Mouse (Mus musculus) lung, postnatal 36 days (tissue): ENCODE measurements around the gene Plcl2.

Experiments used
- DNase-seq: peaks from one replicate; pipeline ENCODE4 v3.0.0; 2022; ENCODE audit warnings: mixed read lengths

The Plcl2 gene

DNA sequence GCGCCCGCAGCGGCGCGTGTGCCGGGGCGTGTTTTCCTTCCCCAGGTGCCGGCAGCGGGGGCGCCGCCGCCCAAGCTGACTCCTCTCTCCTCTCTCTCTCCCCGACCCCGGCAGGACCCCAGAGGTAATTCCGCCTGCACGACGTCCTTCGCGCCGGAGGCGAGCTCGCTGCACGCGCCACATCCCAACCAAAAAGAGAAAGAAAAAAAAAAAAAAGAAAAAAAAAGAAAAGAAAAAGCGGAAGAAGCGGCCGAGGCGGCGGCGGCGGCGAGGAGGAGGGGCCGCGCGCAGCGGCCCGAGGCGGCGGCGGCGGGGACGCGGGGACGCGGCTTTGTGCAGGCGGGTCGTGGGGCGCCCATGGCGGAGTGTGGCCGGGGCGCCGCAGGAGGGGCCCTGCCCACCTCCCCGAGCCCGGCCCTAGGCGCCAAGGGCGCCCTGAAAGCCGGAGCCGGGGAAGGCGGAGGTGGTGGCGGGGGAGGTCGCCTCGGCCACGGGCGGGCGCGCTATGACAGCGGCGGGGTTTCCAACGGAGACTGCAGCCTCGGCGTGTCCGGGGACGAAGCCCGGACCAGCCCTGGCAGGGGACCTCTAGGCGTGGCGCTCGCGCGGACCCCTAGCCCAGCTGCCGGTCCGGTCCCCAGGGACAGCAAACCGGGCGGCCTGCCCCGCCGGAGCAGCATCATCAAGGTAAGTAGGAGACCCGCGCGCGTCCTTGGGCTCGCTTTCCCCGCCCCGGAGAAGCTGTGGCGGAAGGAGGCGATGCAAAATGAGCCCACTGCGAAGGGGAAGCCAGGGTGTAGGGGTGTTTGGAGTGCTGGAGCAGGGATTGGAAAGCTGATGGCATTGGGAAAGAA is at the start of gene Plcl2:
TSS of gene Plcl2 (plus strand) at position 153 of the 854 bp plus-strand sequence.
- peak; percentile 43 for DNase-seq

GRCm38 (mm10) chr17:50460301-50460700 is 48.9 kb upstream of the Plcl2 start:
- DNase-seq, result no peak

DNA sequence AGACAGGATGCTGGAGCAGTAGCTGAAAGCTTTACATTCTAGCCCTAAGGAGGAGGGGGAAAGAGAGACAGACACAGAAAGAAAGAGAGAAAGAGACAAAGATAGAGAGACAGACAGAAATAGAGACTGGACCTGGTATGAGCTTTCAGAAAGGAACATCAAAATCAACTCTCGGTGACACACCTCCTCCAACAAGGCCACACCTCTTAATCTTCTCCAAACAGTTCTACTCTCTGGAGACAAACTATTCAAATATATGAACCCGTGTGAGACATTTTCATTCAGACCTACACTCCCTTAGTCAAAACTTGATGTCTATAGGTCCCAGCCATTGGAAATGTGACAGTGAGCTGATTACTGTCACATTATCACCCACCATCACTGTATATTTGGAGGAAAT is 41.8 kb upstream of the Plcl2 start:
- no peak for DNase-seq

DNA sequence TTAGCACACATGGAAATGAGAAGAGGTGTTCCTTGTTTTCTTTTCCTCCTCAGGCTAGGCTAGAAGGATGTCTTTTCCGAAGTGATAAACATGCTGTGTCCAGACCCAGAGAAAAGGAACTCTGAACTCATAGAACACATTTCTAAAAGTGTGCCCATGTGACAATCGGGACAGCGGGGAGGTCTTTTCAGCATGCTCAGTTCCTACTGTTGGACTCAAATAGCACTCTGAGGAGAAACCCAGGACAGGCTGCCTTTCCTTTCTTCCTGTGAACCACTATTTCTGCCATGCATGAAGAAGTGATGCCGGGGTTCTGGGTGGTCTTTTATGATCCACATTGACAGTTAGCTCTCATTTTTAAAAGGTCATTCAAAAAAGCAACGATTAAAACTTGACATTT is 40.1 kb upstream of the Plcl2 start:
- DNase-seq, result no peak

GRCm38 (mm10) chr17:50469543-50470431 is 39.4 kb upstream of the Plcl2 start:
- DNase-seq, result peak; percentile 73

GRCm38 (mm10) chr17:50470432-50471078 is 38.6 kb upstream of the Plcl2 start:
- peak; percentile 71 for DNase-seq

DNA sequence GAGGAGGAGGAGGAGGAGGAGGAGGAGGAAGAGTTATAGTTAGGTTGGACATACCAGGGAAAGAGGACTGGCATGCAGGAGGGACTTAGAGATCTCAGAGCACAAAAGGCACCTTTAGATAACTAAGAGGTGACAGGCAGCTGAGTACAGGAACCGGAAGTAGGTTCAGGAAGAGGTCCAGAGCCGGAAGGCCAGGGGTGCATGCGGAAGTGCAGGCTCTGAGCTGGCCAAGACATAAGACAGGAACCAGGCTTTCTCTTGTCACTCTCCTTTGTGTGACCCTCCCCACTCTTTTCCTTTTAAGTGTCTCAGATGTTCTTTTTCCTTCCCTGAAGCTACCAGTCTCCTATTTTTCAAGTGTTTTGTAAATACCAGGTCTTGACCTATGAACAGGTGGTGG is 38.0 kb upstream of the Plcl2 start:
- DNase-seq, result peak; percentile 57

- no peak for DNase-seq
Measured at GRCm38 (mm10) chr17:50477277-50477676, 31.9 kb upstream of the Plcl2 start.

GRCm38 (mm10) chr17:50480867-50481266 is 28.3 kb upstream of the Plcl2 start:
- DNase-seq, result no peak

DNA sequence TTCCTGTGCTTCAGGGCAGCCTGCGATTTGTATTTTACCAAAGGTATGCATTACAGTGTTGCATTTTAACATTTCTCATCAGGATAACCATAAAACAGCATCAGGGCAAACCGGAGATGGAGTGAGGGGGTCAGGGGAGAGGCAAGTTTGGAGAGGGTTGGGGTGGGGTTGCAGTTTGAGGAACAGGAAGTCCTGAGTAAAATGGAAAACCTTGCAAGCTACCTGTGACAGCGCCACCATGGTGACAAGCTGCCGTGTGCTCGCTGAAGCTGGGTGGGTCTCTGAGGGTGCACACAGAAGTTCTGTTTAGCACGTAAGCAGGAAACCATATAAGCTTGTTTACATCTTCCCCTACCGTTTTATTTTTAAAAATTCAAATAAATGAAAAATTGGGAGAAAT is 25.5 kb upstream of the Plcl2 start:
- DNase-seq, result peak; percentile 14

DNA sequence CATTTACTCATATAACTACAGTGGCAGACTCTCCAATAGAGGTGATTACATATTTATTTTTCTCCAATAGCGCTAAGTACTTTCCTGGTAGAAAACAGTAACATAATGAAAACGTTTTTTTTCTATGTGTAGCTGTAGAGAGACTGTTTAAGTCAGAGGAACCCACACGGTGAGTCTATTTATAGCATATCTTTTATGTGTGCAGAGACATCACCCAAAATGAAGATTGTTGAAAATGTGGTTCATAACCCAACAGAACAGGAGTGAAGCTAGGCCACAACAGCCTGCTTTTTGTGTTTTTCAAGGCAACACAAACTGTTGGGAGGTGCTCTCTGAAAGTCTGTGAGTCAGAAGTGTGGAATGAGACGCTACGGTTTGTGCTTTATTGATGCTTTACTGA is 24.2 kb upstream of the Plcl2 start:
- no peak for DNase-seq

- DNase-seq, result no peak
Measured at GRCm38 (mm10) chr17:50487058-50487618, 22.1 kb upstream of the Plcl2 start.

DNA sequence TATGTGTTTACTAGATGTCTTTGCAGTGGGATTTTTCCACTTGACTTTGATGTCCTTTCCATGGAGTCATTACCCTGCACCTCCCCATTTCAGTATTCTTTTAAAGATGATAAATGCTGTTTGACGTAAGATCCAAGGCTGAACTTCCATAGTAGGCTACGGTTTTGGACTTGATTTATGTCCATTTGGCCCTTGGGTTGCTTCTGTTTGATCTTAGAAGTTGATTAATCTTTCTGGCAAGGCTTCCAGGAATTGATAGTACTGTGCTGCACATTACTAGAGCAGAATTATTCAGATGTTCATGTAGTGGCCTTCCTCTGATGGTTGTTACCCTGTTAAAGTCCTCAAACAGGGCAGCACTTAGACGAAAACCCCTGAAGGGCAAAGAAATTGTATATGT is 21.5 kb upstream of the Plcl2 start:
- DNase-seq, result no peak

DNA sequence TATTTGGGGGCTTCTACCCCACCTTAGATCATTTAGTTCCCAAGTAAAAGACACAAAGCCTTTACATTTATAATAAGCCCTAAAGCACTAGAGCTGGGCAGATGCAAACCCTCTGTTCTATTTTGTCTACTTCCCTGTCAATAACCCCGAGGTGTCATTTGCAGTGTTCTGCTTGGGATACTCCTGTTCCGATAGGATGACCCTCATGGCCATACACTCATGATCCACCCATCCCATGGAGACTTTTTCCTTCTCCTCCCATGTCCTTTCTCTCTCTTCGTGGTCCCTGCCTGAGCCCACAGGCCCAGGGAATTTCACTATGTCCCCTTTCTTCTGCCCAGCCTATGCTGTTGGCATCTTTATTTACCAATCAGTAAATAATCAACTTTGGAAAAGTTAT is 20.8 kb upstream of the Plcl2 start:
- DNase-seq, result no peak

DNA sequence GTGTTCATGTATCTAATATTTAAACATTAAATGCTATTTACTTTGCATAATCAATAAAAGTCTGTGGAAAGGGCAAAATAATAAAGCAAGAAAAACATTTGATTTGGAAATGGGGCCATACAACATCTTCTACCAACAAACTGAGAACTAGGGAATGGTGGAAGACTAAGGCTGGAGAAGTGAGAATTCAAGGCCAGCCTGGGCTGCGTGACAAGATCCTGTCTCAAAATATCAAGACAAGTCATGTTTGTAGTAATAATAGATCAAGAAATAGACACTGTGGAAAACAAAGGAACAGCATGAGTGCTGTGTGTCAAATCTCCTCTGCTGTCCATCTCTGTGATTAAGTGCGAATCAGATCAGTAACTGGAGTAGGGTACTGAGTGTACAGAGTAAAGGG is 20.3 kb upstream of the Plcl2 start:
- no peak for DNase-seq

DNA sequence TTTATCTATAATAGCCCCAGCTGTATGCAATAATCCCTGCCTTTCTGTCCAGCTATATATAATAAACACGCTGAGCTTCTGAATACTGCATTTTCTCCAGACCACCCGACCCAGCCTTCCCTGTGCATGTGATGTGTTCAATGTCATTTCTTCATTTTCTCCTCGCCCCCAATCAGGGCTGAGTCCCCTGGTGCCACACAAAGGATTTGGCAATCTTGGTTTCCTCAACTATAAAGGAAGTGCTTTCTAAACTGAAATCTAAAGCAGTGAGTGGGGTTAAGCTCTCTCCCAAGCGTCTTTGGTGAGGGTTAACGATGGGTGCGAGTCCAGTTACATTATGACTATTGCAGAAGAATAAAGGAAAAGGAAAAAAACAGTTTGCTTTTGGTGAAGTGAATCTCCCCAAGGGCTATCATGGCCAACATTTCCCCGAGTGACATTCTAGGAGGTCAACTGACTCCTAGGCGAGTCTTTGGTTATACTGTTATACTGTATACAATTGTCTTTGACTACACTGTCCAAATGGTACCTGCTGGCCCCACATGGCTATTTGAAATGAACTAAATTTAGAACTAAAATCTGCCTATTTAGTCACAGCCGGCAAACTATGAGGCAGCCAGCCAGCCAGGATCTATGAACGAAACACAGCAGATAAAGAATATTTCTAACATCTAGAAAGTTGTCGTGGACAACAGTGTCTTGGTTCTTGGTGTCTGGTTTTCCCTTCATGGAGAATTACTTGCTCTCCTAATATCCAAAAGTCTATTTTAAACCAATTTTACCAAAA is 18.4 kb upstream of the Plcl2 start:
- DNase-seq, result peak; percentile 20

GRCm38 (mm10) chr17:50491496-50491895 is 17.7 kb upstream of the Plcl2 start:
- DNase-seq, result no peak

DNA sequence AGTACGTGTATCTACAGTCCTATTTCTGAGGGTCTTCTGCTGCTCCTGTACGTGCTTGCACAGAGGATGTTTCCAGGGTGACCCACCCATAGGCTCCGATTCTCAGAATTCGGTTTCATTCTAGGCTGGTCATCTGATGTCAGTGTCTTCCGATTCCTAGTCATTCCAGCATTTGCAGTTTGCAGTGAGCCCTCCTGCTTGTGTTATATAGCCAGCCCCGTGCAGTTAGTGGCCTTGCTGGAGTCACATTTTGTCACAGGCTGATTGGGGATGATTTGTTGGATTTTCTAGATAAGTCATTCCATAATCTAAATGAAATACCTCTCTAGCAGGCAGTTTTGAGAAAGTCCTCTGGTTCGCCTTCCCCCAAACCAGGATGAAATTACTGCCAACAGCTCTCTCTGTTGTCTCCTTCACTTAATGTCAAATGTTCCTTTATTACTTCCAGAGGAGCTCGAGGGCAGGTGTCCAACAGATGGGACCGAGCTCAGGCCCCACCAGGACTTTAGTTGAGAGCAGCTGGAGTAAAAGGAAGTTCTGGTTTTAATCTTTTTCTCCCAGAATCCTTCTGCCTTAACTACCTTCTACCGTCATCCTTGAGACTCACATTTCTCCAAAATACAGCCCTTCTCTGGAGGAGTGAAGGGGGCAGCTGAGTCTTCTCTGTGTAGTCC is 13.8 kb upstream of the Plcl2 start:
- no peak for DNase-seq

GRCm38 (mm10) chr17:50498062-50498697 is 11.0 kb upstream of the Plcl2 start:
- DNase-seq, result no peak

DNA sequence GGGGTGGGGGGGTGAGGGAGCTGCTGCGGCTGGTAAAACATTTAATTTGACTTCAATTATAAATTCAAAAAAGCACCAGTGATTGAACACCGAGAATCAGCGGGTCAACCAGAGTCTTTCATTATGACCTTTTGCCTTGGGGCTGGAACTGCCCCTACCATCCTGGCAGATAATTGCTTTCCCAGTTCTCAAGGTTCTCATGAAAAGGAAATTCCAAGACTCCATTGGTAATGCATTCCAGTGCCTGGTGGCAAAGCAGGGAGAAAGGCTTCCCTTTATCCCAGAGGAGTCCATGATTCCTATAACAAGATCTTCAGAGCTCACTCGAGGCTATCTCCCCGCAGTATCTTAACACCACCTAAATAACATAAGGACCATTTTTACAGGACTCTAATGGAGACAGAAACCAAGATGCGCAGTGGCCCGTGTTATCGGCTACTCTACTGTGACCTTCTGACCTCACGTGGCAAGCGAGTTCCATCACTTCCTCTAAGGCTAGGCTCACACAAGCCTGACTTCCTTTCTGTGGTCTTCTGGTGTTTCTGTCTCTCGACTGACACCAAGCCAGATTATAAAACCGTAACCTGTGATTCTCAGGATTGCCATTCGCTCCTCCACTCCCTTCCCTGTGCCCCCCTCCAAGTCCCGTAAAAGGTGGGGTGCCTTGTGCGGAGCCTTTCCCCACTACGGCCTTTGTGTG is 10.0 kb upstream of the Plcl2 start:
- peak; percentile 36 for DNase-seq
